Mouse (Mus musculus) MEL (cell line): ENCODE results near the gene Odam. TPM values are rescaled to one million over a fixed set of nuclear protein-coding genes. Genes with fewer than 3 reads are reported as not detected.

Experiments
- DNase-seq: peaks from one replicate; pipeline ENCODE4 v3.0.0; 2011; ENCODE audit warnings: low read depth, low spot score
- H3K27ac ChIP-seq: 2 replicates; pipeline ENCODE4 v1.5.1; 2012; ENCODE audit warnings: low read depth, mild to moderate bottlenecking, control low read depth, low read length, moderate library complexity; ENCODE audit not compliant: control insufficient read depth
- H3K27me3 ChIP-seq, 2 experiments: fragments of 150-350 bp in 1 of 2; sonication (generic) in 1 of 2; 2 replicates each; pipeline ENCODE4 v1.6.1; 2012; ENCODE audit warnings: low read length in 2 of 2, mild to moderate bottlenecking in 2 of 2, improper control_type of control experiment in 1 of 2, moderate library complexity in 1 of 2; ENCODE audit not compliant: insufficient read depth in 2 of 2, control insufficient read depth in 1 of 2
- H3K36me3 ChIP-seq, 2 experiments: 2 replicates each; pipeline ENCODE4 v1.6.1; 2012 to 2014; ENCODE audit warnings: low read length in 2 of 2, improper control_type of control experiment in 1 of 2, inconsistent platforms in 1 of 2, mild to moderate bottlenecking in 1 of 2; ENCODE audit not compliant: insufficient read depth in 2 of 2, control insufficient read depth in 1 of 2
- H3K4me1 ChIP-seq, 2 experiments: fragments of 150-350 bp in 1 of 2; sonication (generic) in 1 of 2; 2 replicates each; pipeline ENCODE4 v1.6.1; 2012; ENCODE audit warnings: low read length in 2 of 2, improper control_type of control experiment in 1 of 2, mild to moderate bottlenecking in 1 of 2; ENCODE audit not compliant: insufficient read depth in 2 of 2, control insufficient read depth in 1 of 2
- H3K4me3 ChIP-seq, 2 experiments: fragments of 150-350 bp in 1 of 2; sonication (generic) in 1 of 2; 2 replicates each; pipeline ENCODE4 v1.5.1; 2012; ENCODE audit warnings: low read depth in 2 of 2, low read length in 2 of 2, mild to moderate bottlenecking in 2 of 2, moderate library complexity in 2 of 2, control low read depth in 1 of 2, improper control_type of control experiment in 1 of 2; ENCODE audit not compliant: control insufficient read depth in 1 of 2, insufficient read depth in 1 of 2
- H3K79me2 ChIP-seq: 2 replicates; pipeline ENCODE4 v1.6.1; 2012; ENCODE audit warnings: mild to moderate bottlenecking, low read length, moderate library complexity; ENCODE audit not compliant: control insufficient read depth, poor library complexity, insufficient read depth
- H3K9ac ChIP-seq: 2 replicates; pipeline ENCODE4 v1.6.1; 2012; ENCODE audit warnings: low read depth, mild to moderate bottlenecking, control low read depth, low read length, moderate library complexity; ENCODE audit not compliant: control insufficient read depth, poor library complexity, severe bottlenecking
- H3K9me3 ChIP-seq: fragments of 150-350 bp; sonication (generic); replicated peaks from 2 replicates; pipeline ENCODE4 v1.6.1; 2012; ENCODE audit warnings: mild to moderate bottlenecking, low read length, improper control_type of control experiment, moderate library complexity; ENCODE audit not compliant: insufficient read depth
- CHD1 ChIP-seq: IDR thresholded peaks from 2 replicates; pipeline ENCODE4 v1.6.1; 2012; ENCODE audit warnings: low read depth, mild to moderate bottlenecking, inconsistent platforms, low read length, improper control_type of control experiment
- CHD2 ChIP-seq: IDR thresholded peaks from 2 replicates; pipeline ENCODE4 v1.6.1; 2011; ENCODE audit warnings: low read length, improper control_type of control experiment
- CTCF ChIP-seq, 3 experiments: IDR thresholded peaks in 2 of 3; conservative IDR thresholded peaks in 1 of 3; 2 replicates each; pipeline ENCODE4 v1.5.1; 2011 to 2012; ENCODE audit warnings: low read length in 3 of 3, low read depth in 2 of 3, mild to moderate bottlenecking in 2 of 3, improper control_type of control experiment in 1 of 3, inconsistent platforms in 1 of 3, mixed read lengths in 1 of 3, moderate library complexity in 1 of 3; ENCODE audit not compliant: control insufficient read depth in 1 of 3, insufficient read depth in 1 of 3, poor library complexity in 1 of 3, severe bottlenecking in 1 of 3
- E2F4 ChIP-seq: IDR thresholded peaks from 2 replicates; pipeline ENCODE4 v1.6.1; 2011; ENCODE audit warnings: low read depth, low read length, improper control_type of control experiment, borderline replicate concordance
- ELF1 ChIP-seq: IDR thresholded peaks from 2 replicates; pipeline ENCODE4 v1.6.1; 2014; ENCODE audit warnings: low read depth, mild to moderate bottlenecking, inconsistent platforms, low read length, improper control_type of control experiment, moderate library complexity
- EP300 ChIP-seq, 2 experiments: IDR thresholded peaks; 2 replicates each; pipeline ENCODE4 v1.6.1; 2011; ENCODE audit warnings: improper control_type of control experiment in 2 of 2, low read length in 2 of 2, low read depth in 1 of 2, mild to moderate bottlenecking in 1 of 2
- GATA1 ChIP-seq: IDR thresholded peaks from 2 replicates; pipeline ENCODE4 v1.6.1; 2011; ENCODE audit warnings: low read depth, low read length, improper control_type of control experiment
- JUND ChIP-seq: IDR thresholded peaks from 2 replicates; pipeline ENCODE4 v1.6.1; 2011; ENCODE audit warnings: low read depth, mild to moderate bottlenecking, improper control_type of control experiment, low read length
- MAX ChIP-seq: IDR thresholded peaks from 2 replicates; pipeline ENCODE4 v1.6.1; 2011; ENCODE audit warnings: low read length, improper control_type of control experiment
- MAZ ChIP-seq: IDR thresholded peaks from 2 replicates; pipeline ENCODE4 v1.6.1; 2012; ENCODE audit warnings: low read depth, mild to moderate bottlenecking, inconsistent platforms, low read length, improper control_type of control experiment
- MXI1 ChIP-seq: IDR thresholded peaks from 2 replicates; pipeline ENCODE4 v1.6.1; 2011; ENCODE audit warnings: mild to moderate bottlenecking, low read depth, low read length, improper control_type of control experiment
- MYB ChIP-seq: IDR thresholded peaks from 2 replicates; pipeline ENCODE4 v1.6.1; 2011; ENCODE audit warnings: mild to moderate bottlenecking, low read depth, low read length, improper control_type of control experiment
- MYC ChIP-seq: IDR thresholded peaks from 2 replicates; pipeline ENCODE4 v1.6.1; 2011; ENCODE audit warnings: low read depth, mild to moderate bottlenecking, low read length, improper control_type of control experiment, moderate library complexity
- NELFE ChIP-seq: IDR thresholded peaks from 2 replicates; pipeline ENCODE4 v1.6.1; 2011; ENCODE audit warnings: low read depth, low read length, improper control_type of control experiment
- POLR2A ChIP-seq, 2 experiments: IDR thresholded peaks; 2 replicates each; pipeline ENCODE4 v1.6.1; 2011 to 2012; ENCODE audit warnings: low read length in 2 of 2, mild to moderate bottlenecking in 2 of 2, control low read depth in 1 of 2, improper control_type of control experiment in 1 of 2, low read depth in 1 of 2, moderate library complexity in 1 of 2; ENCODE audit not compliant: control insufficient read depth in 1 of 2, insufficient read depth in 1 of 2, poor library complexity in 1 of 2
- POLR2AphosphoS2 ChIP-seq: IDR thresholded peaks from 2 replicates; pipeline ENCODE4 v1.6.1; 2011; ENCODE audit warnings: low read length, improper control_type of control experiment
- RAD21 ChIP-seq: IDR thresholded peaks from 2 replicates; pipeline ENCODE4 v1.6.1; 2011; ENCODE audit warnings: mild to moderate bottlenecking, low read depth, low read length, improper control_type of control experiment
- SMC3 ChIP-seq: IDR thresholded peaks from 2 replicates; pipeline ENCODE4 v1.6.1; 2011; ENCODE audit warnings: low read depth, low read length, improper control_type of control experiment
- TBP ChIP-seq: IDR thresholded peaks from 2 replicates; pipeline ENCODE4 v1.8.0; 2011; ENCODE audit warnings: low read depth, low read length, improper control_type of control experiment
- TCF12 ChIP-seq: IDR thresholded peaks from 2 replicates; pipeline ENCODE4 v1.6.1; 2014; ENCODE audit warnings: low read depth, mild to moderate bottlenecking, inconsistent platforms, low read length, improper control_type of control experiment, moderate library complexity
- UBTF ChIP-seq: IDR thresholded peaks from 2 replicates; pipeline ENCODE4 v1.6.1; 2012; ENCODE audit warnings: low read depth, mild to moderate bottlenecking, inconsistent platforms, low read length, improper control_type of control experiment, moderate library complexity, borderline replicate concordance; ENCODE audit not compliant: insufficient read depth
- ZC3H11A ChIP-seq: IDR thresholded peaks from 2 replicates; pipeline ENCODE4 v1.6.1; 2012; ENCODE audit warnings: low read depth, mild to moderate bottlenecking, inconsistent platforms, low read length, improper control_type of control experiment
- ZKSCAN1 ChIP-seq: IDR thresholded peaks from 2 replicates; pipeline ENCODE4 v1.6.1; 2012; ENCODE audit warnings: low read depth, mild to moderate bottlenecking, inconsistent platforms, low read length, improper control_type of control experiment, moderate library complexity
- ZMIZ1 ChIP-seq: IDR thresholded peaks from 2 replicates; pipeline ENCODE4 v1.6.1; 2012; ENCODE audit warnings: low read depth, mild to moderate bottlenecking, inconsistent platforms, low read length, improper control_type of control experiment, moderate library complexity
- polyA plus RNA-seq, 2 experiments: library from polyadenylated mRNA; stranded (reverse) in 1 of 2; unstranded in 1 of 2; fragments of >175 nt in 1 of 2; fragments of >200 nt in 1 of 2; gene quantifications; 2 replicates each; pipeline versions ENCODE4 v1.2.1 to v1.2.4; 2012; ENCODE audit warnings: low replicate concordance in 2 of 2, low read depth in 1 of 2; ENCODE audit not compliant: insufficient read length in 2 of 2, insufficient read depth in 1 of 2, missing spikeins in 1 of 2
- total RNA-seq: library from RNA; depleted of rRNA; stranded (reverse); fragments of 300-350 nt; gene quantifications from 2 replicates; pipeline ENCODE4 v1.2.3, GENCODE M21; 2012

The Odam gene
- total and polyA plus RNA-seq, 3 experiments: not detected

GRCm38 (mm10) chr5:87931603-87932002, 46.8 kb downstream of the Odam start:
- TF ChIP-seq ZC3H11A (no peak), ZMIZ1 (no peak), CTCF (IDR thresholded peaks at IDR 0.05 in 2 of 3, conservative IDR thresholded peaks at IDR 0.05 in 1 of 3; ENCODE audit: control insufficient read depth in 1 of 3, insufficient read depth in 1 of 3, low read depth in 2 of 3, low read length in 3 of 3, poor library complexity in 1 of 3, severe bottlenecking in 1 of 3) (no peak), RAD21 (no peak), JUND (no peak), CHD1 (no peak), UBTF (no peak), MYB (no peak), GATA1 (no peak), EP300 (IDR thresholded peaks at IDR 0.05; ENCODE audit: low read depth in 1 of 2, low read length in 2 of 2) (no peak)
- TF ChIP-seq, all 39 proteins: peak for 0
- no peak for DNase-seq
- H3K9ac ChIP-seq: no peak overlapping the region
- H3K27me3 ChIP-seq: no peaks in the 10 kb centered on the region
- no peaks in the 10 kb centered on the region for H3K4me1 ChIP-seq
- no peaks in the 10 kb centered on the region for H3K9me3 ChIP-seq
- H3K4me3 ChIP-seq: no peak overlapping the region
- no peaks in the 10 kb centered on the region for H3K79me2 ChIP-seq
- no peaks in the 10 kb centered on the region for H3K36me3 ChIP-seq
- H3K27ac ChIP-seq: no peak overlapping the region

GRCm38 (mm10) chr5:87940752-87941151, 55.9 kb downstream of the Odam start:
- Histone ChIP-seq H3K27ac (no peak overlapping the region), H3K79me2 (no peaks in the 10 kb centered on the region), H3K4me1 (no peaks in the 10 kb centered on the region), H3K36me3 (no peaks in the 10 kb centered on the region), H3K27me3 (no peaks in the 10 kb centered on the region), H3K4me3 (no peak overlapping the region), H3K9ac (no peak overlapping the region), H3K9me3 (no peaks in the 10 kb centered on the region)
- TF ChIP-seq POLR2AphosphoS2: no peak
- TF ChIP-seq JUND: no peak
- no peak for TF ChIP-seq SMC3
- TF ChIP-seq MYB: no peak
- no peak for TF ChIP-seq MYC
- no peak for TF ChIP-seq POLR2A (IDR thresholded peaks at IDR 0.05; ENCODE audit: control insufficient read depth in 1 of 2, insufficient read depth in 1 of 2, low read depth in 1 of 2, low read length in 2 of 2, poor library complexity in 1 of 2)
- TF ChIP-seq MXI1: no peak
- TF ChIP-seq CHD2: no peak
- TF ChIP-seq TBP: no peak
- no peak for DNase-seq

GRCm38 (mm10) chr5:87942515-87942914, 57.7 kb downstream of the Odam start:
- no peaks in the 10 kb centered on the region for H3K27me3 ChIP-seq
- no peak for TF ChIP-seq MAZ
- no peak for TF ChIP-seq MAX
- TF ChIP-seq MYB: no peak
- no peak for TF ChIP-seq RAD21
- TF ChIP-seq TBP: no peak
- TF ChIP-seq NELFE: no peak
- TF ChIP-seq TCF12: no peak
- TF ChIP-seq E2F4: no peak
- TF ChIP-seq ZKSCAN1: no peak
- no peak for TF ChIP-seq ELF1
- no peak overlapping the region for H3K27ac ChIP-seq
- no peak for DNase-seq
- H3K4me3 ChIP-seq: no peak overlapping the region
- no peaks in the 10 kb centered on the region for H3K36me3 ChIP-seq
- H3K9me3 ChIP-seq: no peaks in the 10 kb centered on the region
- no peaks in the 10 kb centered on the region for H3K4me1 ChIP-seq
- no peaks in the 10 kb centered on the region for H3K79me2 ChIP-seq
- no peak overlapping the region for H3K9ac ChIP-seq
